Mouse (Mus musculus) testis, adult 2 months (tissue): Measurements from ENCODE around the gene Slc26a8.

Experiments
- CTCF ChIP-seq: fragments of 200-500 bp; IDR thresholded peaks from 2 replicates; pipeline ENCODE4 v1.5.1; 2012; ENCODE audit warnings: low read depth, mild to moderate bottlenecking, inconsistent platforms, low read length, moderate library complexity; ENCODE audit not compliant: control insufficient read depth, insufficient read depth, insufficient replicate concordance
- POLR2A ChIP-seq: fragments of 200-500 bp; IDR thresholded peaks from 2 replicates; pipeline ENCODE4 v1.6.1; 2012; ENCODE audit warnings: low read depth, mild to moderate bottlenecking, inconsistent platforms, low read length, moderate library complexity; ENCODE audit not compliant: control insufficient read depth

DNA sequence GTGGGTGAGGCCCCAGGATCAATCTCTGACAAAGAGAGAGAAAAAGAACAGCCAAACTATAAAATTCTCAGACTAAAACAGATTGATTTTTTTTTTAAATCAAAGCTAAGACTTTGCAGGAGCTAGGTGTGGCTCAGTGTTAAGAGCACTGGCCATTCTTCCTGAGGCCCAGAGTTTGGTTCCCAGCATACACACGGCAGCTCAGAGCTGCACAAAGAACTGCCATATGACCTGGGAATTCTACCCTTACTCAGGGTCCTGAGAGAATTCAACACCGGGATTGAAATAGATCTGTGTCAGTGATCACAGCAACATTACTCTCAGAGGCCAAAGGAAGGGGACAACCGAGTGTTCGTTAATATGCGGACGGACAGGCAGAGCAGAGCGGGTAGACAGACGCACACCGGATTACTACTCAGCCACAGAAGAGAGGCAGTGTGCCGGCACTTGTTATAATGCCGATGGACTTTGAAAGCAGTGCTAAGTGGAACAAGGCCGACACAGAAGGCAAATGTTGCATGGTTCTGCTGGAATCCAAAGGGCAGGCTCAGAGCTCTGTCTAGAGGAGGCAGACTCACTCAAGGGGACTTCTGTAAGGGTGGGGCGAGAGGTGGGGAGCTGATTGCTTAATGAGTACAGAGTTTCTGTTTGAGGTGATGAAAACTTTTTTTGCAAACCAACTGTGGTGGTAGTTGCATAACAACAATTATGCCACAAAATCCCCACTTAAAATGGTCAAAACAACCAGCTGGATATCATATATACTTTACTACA, 7.5 kb downstream of the Slc26a8 start:
- TF ChIP-seq CTCF (no peak), POLR2A (no peak)
